Comparison of ENCODE assay signal across 8 mouse cellular contexts in genomic region chr11:53979788-53980621, GRCm38 (mm10). TPM values are rescaled to one million over a fixed set of nuclear protein-coding genes. Genes with fewer than 3 reads are reported as not detected.
DNase-seq lines count a peak whose midpoint lies in the region; ATAC-seq and TF ChIP-seq lines count a peak whose summit lies in the region.

Gene Slc22a21, minus strand, starts transcription at chr11:53980332.

- H3K4me1 ChIP-seq in MEL (ENCODE audit: control insufficient read depth in 1 of 2, insufficient read depth in 2 of 2, low read length in 2 of 2), result peaks cover 2 to 6% of the 10 kb centered on the region in 2 experiments; a peak in 3 of 4 replicates
- H3K4me1 ChIP-seq in forebrain, embryonic 15.5 days, result peaks cover 9% of the 10 kb centered on the region
- peaks cover 11% of the 10 kb centered on the region; the same call in 1 of the 2 replicates for H3K4me1 ChIP-seq in lung, embryonic 15.5 days
- H3K4me1 ChIP-seq in olfactory bulb, adult 2 months (ENCODE audit: control insufficient read depth, insufficient read depth, low read length), result peaks cover 9% of the 10 kb centered on the region
- H3K4me1 ChIP-seq in thymus, adult 2 months (replicated peaks; ENCODE audit: control insufficient read depth, insufficient read depth, low read length), result peaks cover 12% of the 10 kb centered on the region

- H3K79me2 ChIP-seq in MEL (ENCODE audit: control insufficient read depth, insufficient read depth, low read length, poor library complexity), result peaks cover 4% of the 10 kb centered on the region; the same call in 1 of the 2 replicates

- H3K36me3 ChIP-seq in MEL (ENCODE audit: control insufficient read depth in 1 of 2, insufficient read depth in 2 of 2, low read length in 2 of 2), result peaks cover 0 to 19% of the 10 kb centered on the region in 2 experiments; a peak in 2 of 4 replicates
- no peaks in the 10 kb centered on the region for H3K36me3 ChIP-seq in forebrain, embryonic 15.5 days
- H3K36me3 ChIP-seq in lung, embryonic 15.5 days, result no peaks in the 10 kb centered on the region
- H3K36me3 ChIP-seq in thymus, adult 2 months (ENCODE audit: control insufficient read depth, insufficient read depth, low read length), result no peaks in the 10 kb centered on the region

- peak; percentile 97 for DNase-seq in MEL (ENCODE audit: low read depth, low spot score)
- DNase-seq in cerebellum, adult 11-12 months, result peak; percentile 54
- peak; percentile 53 for DNase-seq in heart, postnatal 25 days (ENCODE audit: low spot score)
- peak; percentile 25 to 33 for DNase-seq in layer of hippocampus, adult 2 months (ENCODE audit: low spot score in 2 of 2)
- DNase-seq in thymus, adult 2 months, result peak; percentile 42

- peak; percentile 93 for ATAC-seq in forebrain, embryonic 15.5 days (replicated peaks)
- peak; percentile 97 for ATAC-seq in lung, embryonic 15.5 days (ENCODE audit: borderline replicate concordance, extremely low read depth, low FRiP score, low TSS enrichment)

- no peak for TF ChIP-seq CTCF in MEL (IDR thresholded peaks at IDR 0.05 in 2 of 3, conservative IDR thresholded peaks at IDR 0.05 in 1 of 3; ENCODE audit: control insufficient read depth in 1 of 3, insufficient read depth in 1 of 3, low read depth in 2 of 3, low read length in 3 of 3, poor library complexity in 1 of 3, severe bottlenecking in 1 of 3)
- no peak for TF ChIP-seq CTCF in layer of hippocampus, adult 2 months (conservative IDR thresholded peaks at IDR 0.05)
- no peak for TF ChIP-seq CTCF in olfactory bulb, adult 2 months (IDR thresholded peaks at IDR 0.05; ENCODE audit: insufficient read depth, low read depth, low read length)
- no peak for TF ChIP-seq CTCF in thymus, adult 2 months (IDR thresholded peaks at IDR 0.05; ENCODE audit: borderline replicate concordance, control insufficient read depth, extremely low read depth, insufficient read depth, low read length, poor library complexity)

- TF ChIP-seq POLR2A in MEL (IDR thresholded peaks at IDR 0.05; ENCODE audit: control insufficient read depth in 1 of 2, insufficient read depth in 1 of 2, low read depth in 1 of 2, low read length in 2 of 2, poor library complexity in 1 of 2), result peak; percentile 88 to 94
- TF ChIP-seq POLR2A in olfactory bulb, adult 2 months (IDR thresholded peaks at IDR 0.05; ENCODE audit: insufficient read depth, low read depth, low read length), result no peak
- no peak for TF ChIP-seq POLR2A in thymus, adult 2 months (IDR thresholded peaks at IDR 0.05; ENCODE audit: control insufficient read depth, extremely low read depth, insufficient read depth, low read length, poor library complexity)

- TF ChIP-seq RAD21 in MEL (IDR thresholded peaks at IDR 0.05; ENCODE audit: low read depth, low read length), result no peak

- H3K4me2 ChIP-seq in forebrain, embryonic 15.5 days (replicated peaks), result peak within 1 kb of the TSS; percentile 92
- H3K4me2 ChIP-seq in lung, embryonic 15.5 days, result peak within 1 kb of the TSS; percentile 91

- H3K27ac ChIP-seq in MEL (ENCODE audit: control insufficient read depth, low read depth, low read length), result peak within 1 kb of the TSS; percentile 29
- no peak within 1 kb of the TSS for H3K27ac ChIP-seq in forebrain, embryonic 15.5 days (replicated peaks)
- peak within 1 kb of the TSS; percentile 5; the same call in 1 of the 2 replicates for H3K27ac ChIP-seq in layer of hippocampus, adult 2 months
- peak within 1 kb of the TSS; percentile 34 for H3K27ac ChIP-seq in lung, embryonic 15.5 days
- no peak within 1 kb of the TSS for H3K27ac ChIP-seq in olfactory bulb, adult 2 months (ENCODE audit: insufficient read depth, low read depth, low read length)
- no peak within 1 kb of the TSS for H3K27ac ChIP-seq in thymus, adult 2 months (ENCODE audit: control insufficient read depth, insufficient read depth, low read length)

- intact Hi-C loops in heart, postnatal 25 days (cut with DNase I), result loop anchor here (5.0 kb wide), 1 partner anchor 48 kb away; no protein-coding TSS in a partner anchor

- no peaks in the 10 kb centered on the region for H3K9me3 ChIP-seq in MEL (replicated peaks; ENCODE audit: insufficient read depth, low read length)
- H3K9me3 ChIP-seq in forebrain, embryonic 15.5 days, result no peaks in the 10 kb centered on the region
- H3K9me3 ChIP-seq in lung, embryonic 15.5 days, result no peaks in the 10 kb centered on the region

- no peaks in the 10 kb centered on the region for H3K27me3 ChIP-seq in MEL (ENCODE audit: control insufficient read depth in 1 of 2, insufficient read depth in 2 of 2, low read length in 2 of 2)
- peaks cover 13% of the 10 kb centered on the region; the same call in 1 of the 2 replicates for H3K27me3 ChIP-seq in forebrain, embryonic 15.5 days
- no peaks in the 10 kb centered on the region for H3K27me3 ChIP-seq in lung, embryonic 15.5 days
- peaks cover 3% of the 10 kb centered on the region for H3K27me3 ChIP-seq in thymus, adult 2 months (ENCODE audit: control insufficient read depth, insufficient read depth, low read length)

- TF ChIP-seq EP300 in MEL (IDR thresholded peaks at IDR 0.05; ENCODE audit: low read depth in 1 of 2, low read length in 2 of 2), result no peak

- H3K9ac ChIP-seq in MEL (ENCODE audit: control insufficient read depth, low read depth, low read length, poor library complexity, severe bottlenecking), result peak within 1 kb of the TSS; percentile 69
- peak within 1 kb of the TSS; percentile 50 for H3K9ac ChIP-seq in forebrain, embryonic 15.5 days (replicated peaks)
- H3K9ac ChIP-seq in lung, embryonic 15.5 days, result peak within 1 kb of the TSS; percentile 51

- WGBS in forebrain, embryonic 15.5 days, result 2% methylated on average over 73 of the region's 73 CpGs
- 2% methylated on average over 73 of the region's 73 CpGs for WGBS in lung, embryonic 15.5 days
- WGBS in olfactory bulb, adult 2 months, result 3% methylated on average over 73 of the region's 73 CpGs
- 2% methylated on average over 73 of the region's 73 CpGs for WGBS in thymus, adult 2 months

- H3K4me3 ChIP-seq in MEL (ENCODE audit: control insufficient read depth in 1 of 2, insufficient read depth in 1 of 2, low read depth in 2 of 2, low read length in 2 of 2), result peak within 1 kb of the TSS; percentile 69 to 94
- peak within 1 kb of the TSS; percentile 53 for H3K4me3 ChIP-seq in forebrain, embryonic 15.5 days
- peak within 1 kb of the TSS; percentile 73 for H3K4me3 ChIP-seq in layer of hippocampus, adult 2 months
- H3K4me3 ChIP-seq in lung, embryonic 15.5 days, result peak within 1 kb of the TSS; percentile 55
- peak within 1 kb of the TSS; percentile 77 for H3K4me3 ChIP-seq in olfactory bulb, adult 2 months (ENCODE audit: insufficient read depth, low read depth, low read length)
- H3K4me3 ChIP-seq in thymus, adult 2 months (ENCODE audit: control insufficient read depth, insufficient read depth, low read length), result peak within 1 kb of the TSS; percentile 46

TF ChIP-seq in MEL, 35 proteins besides CTCF, POLR2A, EP300 and RAD21:
- TF ChIP-seq HCFC1 (IDR thresholded peaks at IDR 0.05; ENCODE audit: low read depth, low read length), result peak; percentile 51; the same call in 1 of the 2 replicates
- no peak for TF ChIP-seq NRF1 (IDR thresholded peaks at IDR 0.05; ENCODE audit: insufficient read depth, low read depth, low read length, poor library complexity, severe bottlenecking)
- TF ChIP-seq NELFE (IDR thresholded peaks at IDR 0.05; ENCODE audit: low read depth, low read length), result peak; percentile 87
- no peak for TF ChIP-seq SMC3 (IDR thresholded peaks at IDR 0.05; ENCODE audit: low read depth, low read length)
- peak; percentile 68 for TF ChIP-seq MXI1 (IDR thresholded peaks at IDR 0.05; ENCODE audit: low read depth, low read length)
- TF ChIP-seq ETS1 (IDR thresholded peaks at IDR 0.05; ENCODE audit: low read depth, low read length), result peak; percentile 6; the same call in 1 of the 2 replicates
- TF ChIP-seq POLR2AphosphoS2 (IDR thresholded peaks at IDR 0.05; ENCODE audit: low read length), result peak; percentile 77; the same call in 1 of the 2 replicates
- TF ChIP-seq BHLHE40 (IDR thresholded peaks at IDR 0.05; ENCODE audit: borderline replicate concordance, low read depth, low read length), result 0 out of 2 replicates have a peak, but pooled peaks have one; percentile 11
- peak; percentile 94 for TF ChIP-seq ZMIZ1 (IDR thresholded peaks at IDR 0.05; ENCODE audit: low read depth, low read length)
- TF ChIP-seq TBP (IDR thresholded peaks at IDR 0.05; ENCODE audit: low read depth, low read length), result peak; percentile 77
- TF ChIP-seq E2F4 (IDR thresholded peaks at IDR 0.05; ENCODE audit: borderline replicate concordance, low read depth, low read length), result no peak
- TF ChIP-seq TCF12 (IDR thresholded peaks at IDR 0.05; ENCODE audit: low read depth, low read length), result peak; percentile 69
- TF ChIP-seq MYB (IDR thresholded peaks at IDR 0.05; ENCODE audit: low read depth, low read length), result no peak
- 0 out of 2 replicates have a peak, but pooled peaks have one; percentile 4 for TF ChIP-seq RCOR1 (IDR thresholded peaks at IDR 0.05; ENCODE audit: low read depth, low read length)

RNA-seq across cellular contexts. Expression of gene Slc22a21, which starts in this region (rescaled TPM):
- total RNA-seq in MEL (2012; rRNA removed), result 4.2 and 4.7 TPM in 2 replicates
- 1 to 10 TPM in 1 of 2 experiments, not detected in 1; 6.9 TPM for polyA plus RNA-seq in MEL (2012; ENCODE audit: insufficient read depth in 1 of 2, insufficient read length in 2 of 2, low read depth in 1 of 2, low replicate concordance in 2 of 2, missing spikeins in 1 of 2)
- polyA plus RNA-seq in forebrain, embryonic 15.5 days (2015; fragmentation: Nextera tagmentation; extraction: Ambion mirVana), result 0.84 and 1.2 TPM in 2 replicates
- 1 to 10 TPM; 1.5 to 1.9 TPM for total RNA-seq in heart, postnatal 25 days (2021)
- 1 to 10 TPM; 1.8 TPM for total RNA-seq in layer of hippocampus, adult 2 months (2021)
- polyA plus RNA-seq in lung, embryonic 15.5 days (2015; fragmentation: Nextera tagmentation; extraction: Ambion mirVana), result 5.4 and 5.9 TPM in 2 replicates
- polyA plus RNA-seq in olfactory bulb, adult 2 months (2012; ENCODE audit: insufficient read depth, insufficient read length, low replicate concordance, missing spikeins), result not detected in 2 replicates
- 0.87 and 1.3 TPM in 2 replicates for polyA plus RNA-seq in thymus, adult 2 months (2012; rRNA removed)

Comparison
In these comparisons a context has a peak if more than half of its experiments do, and no peak if none do; other contexts are left out.
1. DNase-seq: peak in every context shown above with its lines; median percentile 97 in MEL; 54 in cerebellum, adult 11-12 months; 53 in heart, postnatal 25 days; 42 in thymus, adult 2 months; 29 in layer of hippocampus, adult 2 months.
2. H3K27ac ChIP-seq: peak in MEL (single experiment), layer of hippocampus, adult 2 months (single experiment) and lung, embryonic 15.5 days (single experiment); none in forebrain, embryonic 15.5 days (single experiment), olfactory bulb, adult 2 months (single experiment) and thymus, adult 2 months (single experiment).
3. POLR2A ChIP-seq: peak in MEL (2 of 2); none in olfactory bulb, adult 2 months (single experiment) and thymus, adult 2 months (single experiment).
4. Peak in every context shown above with its lines, with median percentiles within 50 percentile points of each other: H3K4me3 ChIP-seq and H3K9ac ChIP-seq.